Mouse (Mus musculus) sigmoid colon, adult 10 weeks (tissue): ENCODE results near the gene Sim2. TPM values are rescaled to one million over a fixed set of nuclear protein-coding genes. Genes with fewer than 3 reads are reported as not detected.

Source experiments
- polyA plus RNA-seq: library from polyadenylated mRNA; stranded (reverse); fragments of 350-450 nt; fragmentation: Illumina TruSeq; extraction: RNeasy Lipid Tissue Mini Kit (QIAGEN cat#74804); gene quantifications from one replicate; pipeline ENCODE4 v1.2.3, GENCODE M21; 2014; ENCODE audit warnings: low read depth, low replicate concordance

The Sim2 gene
- not detected for polyA plus RNA-seq

DNA sequence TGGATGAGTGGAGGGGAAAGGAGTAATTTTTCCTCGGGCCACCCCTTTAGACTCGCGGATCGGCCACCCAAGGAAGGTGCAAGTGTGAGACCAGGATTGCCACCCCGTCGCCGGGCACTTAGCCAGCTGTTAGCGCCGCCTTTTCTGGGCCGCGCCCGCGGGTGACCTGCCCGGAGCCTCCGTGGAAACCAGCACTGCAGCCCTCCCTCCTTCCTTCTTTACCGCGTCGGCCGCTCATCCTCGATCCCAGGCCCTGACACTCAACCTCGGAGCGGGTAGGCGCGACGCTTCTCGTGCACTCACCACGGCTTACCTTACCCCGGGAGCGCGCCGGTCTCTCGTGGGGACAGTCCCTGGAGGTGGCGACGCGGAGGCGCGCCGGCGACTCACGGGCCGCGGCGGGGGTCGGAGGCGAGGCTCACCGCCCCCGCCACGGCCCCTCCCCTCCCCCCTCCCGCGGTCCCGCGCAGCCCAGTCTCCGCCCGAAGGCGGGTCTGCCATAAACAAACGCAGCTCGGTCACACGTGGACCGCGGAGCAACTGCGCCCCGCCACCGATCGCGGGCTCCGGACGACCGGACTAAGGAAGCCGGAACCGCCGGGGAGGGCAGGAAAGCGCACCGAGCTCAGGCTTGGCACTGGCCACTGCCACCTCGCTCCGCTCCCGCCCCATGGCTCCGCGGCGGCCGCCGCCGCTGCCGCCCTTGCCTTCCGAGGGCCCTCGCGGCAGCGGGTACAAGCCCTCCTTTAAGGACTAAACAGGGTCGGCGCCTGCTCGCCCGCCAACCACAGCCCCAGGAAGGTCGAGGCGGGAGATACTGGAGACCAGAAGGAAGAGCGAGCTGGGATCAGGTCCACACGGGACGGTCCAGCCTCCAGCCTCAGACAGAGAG is at the start of gene Sim2:
Sim2 (plus strand) TSS at position 221 of the 892 bp plus-strand sequence.

Other genes starting within 250 kb of the Sim2 start
- 2.1 TPM for gene Chaf1b, start 201.0 kb upstream of the Sim2 start, polyA plus RNA-seq
- gene Cldn14, start 76.1 kb upstream of the Sim2 start, polyA plus RNA-seq, result 0.73 TPM
- 8.4 TPM for gene Hlcs, start 228.6 kb downstream of the Sim2 start, polyA plus RNA-seq
- gene Ripply3, start 243.5 kb downstream of the Sim2 start, polyA plus RNA-seq, result 1.4 TPM